Mouse (Mus musculus) bone marrow, adult 2 months (tissue): ENCODE results near the gene Hdgf. TPM values are rescaled to one million over a fixed set of nuclear protein-coding genes. Genes with fewer than 3 reads are reported as not detected.

Experiments used
- H3K27ac ChIP-seq: fragments of 200-500 bp; 2 replicates; pipeline ENCODE4 v1.5.1; 2012; ENCODE audit warnings: low read depth, mild to moderate bottlenecking, control low read depth, inconsistent platforms, low read length; ENCODE audit not compliant: control insufficient read depth, poor library complexity, insufficient read depth
- H3K4me1 ChIP-seq: fragments of 200-500 bp; 2 replicates; pipeline ENCODE4 v1.6.1; 2011; ENCODE audit warnings: low read length; ENCODE audit not compliant: control insufficient read depth, insufficient read depth
- H3K4me3 ChIP-seq: fragments of 200-500 bp; replicated peaks from 2 replicates; pipeline ENCODE3; 2011; ENCODE audit warnings: mild to moderate bottlenecking, low read depth, low read length, control low read depth; ENCODE audit not compliant: control insufficient read depth
- CTCF ChIP-seq: fragments of 200-500 bp; IDR thresholded peaks from 2 replicates; pipeline ENCODE4 v1.5.1; 2011; ENCODE audit warnings: low read length, control low read depth; ENCODE audit not compliant: control insufficient read depth, insufficient read depth
- POLR2A ChIP-seq: fragments of 200-500 bp; IDR thresholded peaks from 2 replicates; pipeline ENCODE4 v1.6.1; 2011; ENCODE audit warnings: low read depth, mild to moderate bottlenecking, control low read depth, low read length, borderline replicate concordance; ENCODE audit not compliant: control insufficient read depth
- WGBS: fragments of 180-500 bp; shearing (Covaris S2); methylation state at CpG from one replicate; pipeline ENCODE4 v1.1.7; 2018; 5-methylcytosine and 5-hydroxymethylcytosine counted together
- polyA plus RNA-seq: library from polyadenylated mRNA; stranded (reverse); fragments of >200 nt; gene quantifications from 2 replicates; pipeline ENCODE4 v1.2.4, GENCODE M21; 2011; ENCODE audit warnings: low replicate concordance; ENCODE audit not compliant: missing spikeins, insufficient read depth, insufficient read length

Gene Hdgf
- polyA plus RNA-seq, 1 experiment, result 286 TPM

- 18% methylated on average over 1 of the region's 1 CpGs for WGBS
- Histone ChIP-seq H3K27ac (no peak overlapping the region), H3K4me1 (no peaks in the 10 kb centered on the region), H3K4me3 (no peak overlapping the region)
- TF ChIP-seq CTCF (no peak), POLR2A (no peak)
Measured at GRCm38 (mm10) chr3:87946541-87946860, 40.4 kb downstream of the Hdgf start.

- TF ChIP-seq POLR2A (no peak), CTCF (no peak)
- 5% methylated on average over 26 of the region's 26 CpGs for WGBS
- H3K4me1 ChIP-seq, result no peaks in the 10 kb centered on the region
- H3K4me3 ChIP-seq, result no peak overlapping the region
- H3K27ac ChIP-seq, result no peak overlapping the region
Measured at GRCm38 (mm10) chr3:87947056-87947810, 41.1 kb downstream of the Hdgf start.

- TF ChIP-seq POLR2A, result no peak
- no peak for TF ChIP-seq CTCF
- Histone ChIP-seq H3K27ac (no peak overlapping the region), H3K4me3 (no peak overlapping the region), H3K4me1 (no peaks in the 10 kb centered on the region)
- WGBS, result 4% methylated on average over 17 of the region's 17 CpGs
Measured at GRCm38 (mm10) chr3:87947811-87948199, 41.7 kb downstream of the Hdgf start.

- H3K4me3 ChIP-seq, result no peak within 1 kb of the TSS
- no peak within 1 kb of the TSS; the same call in 1 of the 2 replicates for H3K27ac ChIP-seq
- no peaks in the 10 kb centered on the region for H3K4me1 ChIP-seq
- 5% methylated on average over 35 of the region's 35 CpGs for WGBS
- TF ChIP-seq CTCF (no peak), POLR2A (no peak)
Measured at GRCm38 (mm10) chr3:87948378-87949265, 42.5 kb downstream of the Hdgf start, which contains the start of gene Crabp2. TSS of gene Crabp2 (plus strand) at chr3:87948666.

GRCm38 (mm10) chr3:87949266-87949954 lies 43.3 kb downstream of the Hdgf start:
- Histone ChIP-seq H3K4me1 (no peaks in the 10 kb centered on the region), H3K27ac (no peak overlapping the region), H3K4me3 (no peak overlapping the region)
- TF ChIP-seq CTCF (no peak), POLR2A (no peak)
- 29% methylated on average over 16 of the region's 16 CpGs for WGBS

- TF ChIP-seq CTCF (no peak), POLR2A (no peak)
- no peak overlapping the region for H3K4me3 ChIP-seq
- no peak overlapping the region for H3K27ac ChIP-seq
- WGBS, result 34% methylated on average over 13 of the region's 13 CpGs
- H3K4me1 ChIP-seq, result no peaks in the 10 kb centered on the region
Measured at GRCm38 (mm10) chr3:87949955-87950515, 43.9 kb downstream of the Hdgf start.

- Histone ChIP-seq H3K4me3 (no peak overlapping the region), H3K4me1 (no peaks in the 10 kb centered on the region), H3K27ac (no peak overlapping the region)
- TF ChIP-seq CTCF (no peak), POLR2A (no peak)
- WGBS, result 22% methylated on average over 12 of the region's 12 CpGs
Measured at GRCm38 (mm10) chr3:87951946-87952345, 45.8 kb downstream of the Hdgf start.

GRCm38 (mm10) chr3:87952440-87952839 lies 46.3 kb downstream of the Hdgf start:
- H3K27ac ChIP-seq, result no peak overlapping the region
- H3K4me1 ChIP-seq, result no peaks in the 10 kb centered on the region
- no peak overlapping the region for H3K4me3 ChIP-seq
- no peak for TF ChIP-seq POLR2A
- 7% methylated on average over 5 of the region's 5 CpGs for WGBS
